Mouse (Mus musculus) MEL (cell line): ENCODE results near the gene Ybx2.

Experiments used
- CTCF ChIP-seq, 3 experiments: IDR thresholded peaks in 2 of 3; conservative IDR thresholded peaks in 1 of 3; 2 replicates each; pipeline ENCODE4 v1.5.1; 2011 to 2012; ENCODE audit warnings: low read length in 3 of 3, low read depth in 2 of 3, mild to moderate bottlenecking in 2 of 3, improper control_type of control experiment in 1 of 3, inconsistent platforms in 1 of 3, mixed read lengths in 1 of 3, moderate library complexity in 1 of 3; ENCODE audit not compliant: control insufficient read depth in 1 of 3, insufficient read depth in 1 of 3, poor library complexity in 1 of 3, severe bottlenecking in 1 of 3
- EP300 ChIP-seq, 2 experiments: IDR thresholded peaks; 2 replicates each; pipeline ENCODE4 v1.6.1; 2011; ENCODE audit warnings: improper control_type of control experiment in 2 of 2, low read length in 2 of 2, low read depth in 1 of 2, mild to moderate bottlenecking in 1 of 2
- GATA1 ChIP-seq: IDR thresholded peaks from 2 replicates; pipeline ENCODE4 v1.6.1; 2011; ENCODE audit warnings: low read depth, low read length, improper control_type of control experiment
- MAFK ChIP-seq: IDR thresholded peaks from 2 replicates; pipeline ENCODE4 v1.6.1; 2011; ENCODE audit warnings: low read depth, mild to moderate bottlenecking, low read length, improper control_type of control experiment, borderline replicate concordance
- MAX ChIP-seq: IDR thresholded peaks from 2 replicates; pipeline ENCODE4 v1.6.1; 2011; ENCODE audit warnings: low read length, improper control_type of control experiment
- NELFE ChIP-seq: IDR thresholded peaks from 2 replicates; pipeline ENCODE4 v1.6.1; 2011; ENCODE audit warnings: low read depth, low read length, improper control_type of control experiment
- POLR2A ChIP-seq, 2 experiments: IDR thresholded peaks; 2 replicates each; pipeline ENCODE4 v1.6.1; 2011 to 2012; ENCODE audit warnings: low read length in 2 of 2, mild to moderate bottlenecking in 2 of 2, control low read depth in 1 of 2, improper control_type of control experiment in 1 of 2, low read depth in 1 of 2, moderate library complexity in 1 of 2; ENCODE audit not compliant: control insufficient read depth in 1 of 2, insufficient read depth in 1 of 2, poor library complexity in 1 of 2
- RCOR1 ChIP-seq: IDR thresholded peaks from 2 replicates; pipeline ENCODE4 v1.6.1; 2012; ENCODE audit warnings: low read depth, mild to moderate bottlenecking, inconsistent platforms, low read length, improper control_type of control experiment
- TAL1 ChIP-seq: IDR thresholded peaks from 2 replicates; pipeline ENCODE4 v1.6.1; 2012; ENCODE audit warnings: mild to moderate bottlenecking, inconsistent platforms, low read length, moderate library complexity, mixed read lengths

- TF ChIP-seq MAX = no peak
- TF ChIP-seq EP300 (IDR thresholded peaks at IDR 0.05; ENCODE audit: low read depth in 1 of 2, low read length in 2 of 2) = peak in 1 of 2 experiments; percentile 56; a peak in 2 of 4 replicates
- peak; percentile 54; the same call in 1 of the 2 replicates for TF ChIP-seq RCOR1
- no peak for TF ChIP-seq TAL1
- TF ChIP-seq POLR2A (IDR thresholded peaks at IDR 0.05; ENCODE audit: control insufficient read depth in 1 of 2, insufficient read depth in 1 of 2, low read depth in 1 of 2, low read length in 2 of 2, poor library complexity in 1 of 2) = no peak
- TF ChIP-seq GATA1 = peak; percentile 48
- TF ChIP-seq CTCF (IDR thresholded peaks at IDR 0.05 in 2 of 3, conservative IDR thresholded peaks at IDR 0.05 in 1 of 3; ENCODE audit: control insufficient read depth in 1 of 3, insufficient read depth in 1 of 3, low read depth in 2 of 3, low read length in 3 of 3, poor library complexity in 1 of 3, severe bottlenecking in 1 of 3) = no peak
- no peak for TF ChIP-seq MAFK
- no peak for TF ChIP-seq NELFE
Observed at GRCm38 (mm10) chr11:69966006-69966859, 30.6 kb downstream of the Ybx2 start.
